Mouse (Mus musculus) C2C12 (cell line): ENCODE data around the gene Gm10663. TPM values are rescaled to one million over a fixed set of nuclear protein-coding genes. Genes with fewer than 3 reads are reported as not detected.

ENCODE experiments used
- H3K27me3 ChIP-seq: one replicate; pipeline ENCODE4 v1.6.1; 2011; ENCODE audit not compliant: control insufficient read depth, insufficient read depth, insufficient read length
- H3K36me3 ChIP-seq: one replicate; pipeline ENCODE4 v1.6.1; 2011; ENCODE audit not compliant: control insufficient read depth, insufficient read depth
- H3K4me3 ChIP-seq: one replicate; pipeline ENCODE4 v1.5.1; 2011; ENCODE audit warnings: mild to moderate bottlenecking, control low read depth; ENCODE audit not compliant: poor library complexity, insufficient read depth, severe bottlenecking
- H3K79me2 ChIP-seq: one replicate; pipeline ENCODE4 v1.6.1; 2011; ENCODE audit not compliant: control insufficient read depth, insufficient read depth
- H3K79me3 ChIP-seq: one replicate; pipeline ENCODE4 v1.6.1; 2011; ENCODE audit warnings: low read depth, control low read depth
- H3ac ChIP-seq: one replicate; pipeline ENCODE3; 2011; ENCODE audit warnings: low read depth; ENCODE audit not compliant: control insufficient read depth, insufficient read length
- CEBPB ChIP-seq: IDR thresholded peaks from one replicate; pipeline ENCODE4 v1.6.1; 2011; ENCODE audit warnings: low read depth, mild to moderate bottlenecking, control low read depth, moderate library complexity
- CTCF ChIP-seq: IDR thresholded peaks from one replicate; pipeline ENCODE4 v1.5.1; 2011; ENCODE audit not compliant: control insufficient read depth, insufficient read depth, insufficient read length
- FOSL1 ChIP-seq: IDR thresholded peaks from one replicate; pipeline ENCODE4 v1.8.0; 2011; ENCODE audit warnings: mild to moderate bottlenecking, low read length; ENCODE audit not compliant: poor library complexity, insufficient read depth, severe bottlenecking
- MAX ChIP-seq: IDR thresholded peaks from one replicate; pipeline ENCODE4 v1.6.1; 2011; ENCODE audit warnings: mild to moderate bottlenecking, control low read depth
- MYOD1 ChIP-seq: IDR thresholded peaks from one replicate; pipeline ENCODE4 v1.6.1; 2011; ENCODE audit warnings: low read depth; ENCODE audit not compliant: control insufficient read depth, insufficient read length
- MYOG ChIP-seq: IDR thresholded peaks from one replicate; pipeline ENCODE4 v1.6.1; 2011; ENCODE audit not compliant: control insufficient read depth, insufficient read length; ENCODE audit errors: extremely low read depth
- USF1 ChIP-seq: IDR thresholded peaks from one replicate; pipeline ENCODE4 v1.6.1; 2011; ENCODE audit warnings: low read depth, mild to moderate bottlenecking, control low read depth, moderate library complexity
- polyA plus RNA-seq: library from polyadenylated mRNA; unstranded; fragments of >200 nt; fragmentation: generic; extraction: Trizol; gene quantifications from one replicate; pipeline ENCODE4 v1.2.1, GENCODE M21; 2012; ENCODE audit warnings: missing spikeins

Gene Gm10663
- polyA plus RNA-seq, 1 experiment, result not detected

DNA sequence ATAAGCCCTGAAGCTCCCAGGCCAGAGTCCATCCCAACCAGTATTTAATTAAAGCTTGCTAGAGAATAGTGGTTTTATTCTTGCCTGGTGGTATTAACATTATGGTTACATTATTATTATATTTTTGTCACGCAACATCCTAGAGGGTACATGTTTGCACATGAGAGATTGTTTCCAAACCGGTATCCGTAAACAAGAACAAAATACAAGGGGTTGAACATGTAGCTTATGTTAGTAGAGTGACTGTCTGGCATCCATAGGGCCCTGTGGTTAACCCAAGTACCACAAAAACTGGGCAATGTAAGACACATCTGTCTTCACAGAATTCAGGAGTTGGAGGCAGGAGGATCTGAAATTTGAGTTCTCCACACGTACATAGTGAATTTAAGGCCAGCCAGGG, 7.8 kb upstream of the Gm10663 start:
- Histone ChIP-seq H3K79me3 (no peaks in the 10 kb centered on the region), H3K4me3 (no peak overlapping the region), H3ac (no peak overlapping the region), H3K79me2 (no peaks in the 10 kb centered on the region), H3K27me3 (no peaks in the 10 kb centered on the region), H3K36me3 (no peaks in the 10 kb centered on the region)
- TF ChIP-seq USF1, result no peak
- TF ChIP-seq CEBPB, result no peak
- no peak for TF ChIP-seq MAX
- TF ChIP-seq FOSL1, result no peak
- no peak for TF ChIP-seq MYOG
- TF ChIP-seq MYOD1, result no peak
- no peak for TF ChIP-seq CTCF

GRCm38 (mm10) chr8:65067694-65068472, 7.0 kb upstream of the Gm10663 start:
- Histone ChIP-seq H3K79me3 (no peaks in the 10 kb centered on the region), H3ac (no peak overlapping the region), H3K79me2 (no peaks in the 10 kb centered on the region), H3K36me3 (no peaks in the 10 kb centered on the region), H3K27me3 (no peaks in the 10 kb centered on the region), H3K4me3 (no peak overlapping the region)
- no peak for TF ChIP-seq FOSL1
- TF ChIP-seq MYOG, result no peak
- no peak for TF ChIP-seq USF1

DNA sequence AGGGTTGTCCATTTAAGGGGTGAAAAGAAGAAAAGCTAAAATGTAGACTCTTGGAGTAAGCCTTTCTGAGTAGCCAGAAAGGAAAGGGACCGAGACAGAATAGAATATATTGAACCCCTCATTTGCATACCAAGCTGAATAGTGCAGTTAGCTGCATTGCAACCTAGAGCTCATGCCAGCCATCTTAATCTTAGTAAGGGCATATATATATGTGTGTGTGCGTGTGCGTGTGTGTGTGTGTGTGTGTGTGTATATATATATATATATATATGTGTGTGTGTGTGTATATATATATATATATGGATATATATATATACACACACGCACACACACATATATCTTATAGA, 6.4 kb upstream of the Gm10663 start:
- no peaks in the 10 kb centered on the region for H3K79me3 ChIP-seq
- H3ac ChIP-seq, result no peak overlapping the region
- no peak overlapping the region for H3K4me3 ChIP-seq
- H3K36me3 ChIP-seq, result no peaks in the 10 kb centered on the region
- H3K27me3 ChIP-seq, result no peaks in the 10 kb centered on the region
- no peaks in the 10 kb centered on the region for H3K79me2 ChIP-seq
- TF ChIP-seq MYOD1 (no peak), CEBPB (no peak), MYOG (no peak), USF1 (no peak), MAX (no peak), CTCF (no peak), FOSL1 (no peak)

DNA sequence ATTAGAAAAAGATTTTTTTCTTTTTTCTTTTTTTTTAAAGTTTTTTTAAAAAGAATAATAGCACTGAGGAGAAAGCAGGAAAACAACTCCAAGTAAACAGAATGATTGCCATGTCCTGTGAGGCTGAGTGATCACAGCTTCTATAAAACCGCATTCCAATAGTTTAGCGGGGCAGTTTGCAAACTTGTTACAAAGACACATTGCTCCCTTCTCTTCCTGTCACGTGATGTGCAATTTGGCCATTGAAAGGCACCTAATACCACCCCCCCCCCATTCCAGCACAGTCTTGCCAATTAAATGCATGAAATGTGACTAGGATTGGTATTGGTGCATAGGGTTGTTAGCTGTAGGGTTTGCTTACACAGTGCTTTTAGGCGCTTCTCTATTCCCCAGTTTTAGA, 3.8 kb upstream of the Gm10663 start:
- H3K27me3 ChIP-seq, result no peaks in the 10 kb centered on the region
- TF ChIP-seq MYOD1 (no peak), FOSL1 (no peak), MAX (no peak), CEBPB (no peak), MYOG (no peak), USF1 (no peak), CTCF (no peak)
- H3K79me3 ChIP-seq, result no peaks in the 10 kb centered on the region
- no peaks in the 10 kb centered on the region for H3K79me2 ChIP-seq
- no peak overlapping the region for H3ac ChIP-seq
- H3K36me3 ChIP-seq, result no peaks in the 10 kb centered on the region
- no peak overlapping the region for H3K4me3 ChIP-seq

GRCm38 (mm10) chr8:65080731-65081130, 5.9 kb downstream of the Gm10663 start:
- no peaks in the 10 kb centered on the region for H3K27me3 ChIP-seq
- TF ChIP-seq USF1 (no peak), MAX (peak; percentile 17)
- H3K36me3 ChIP-seq, result no peaks in the 10 kb centered on the region
- H3K79me2 ChIP-seq, result no peaks in the 10 kb centered on the region
- H3ac ChIP-seq, result no peak overlapping the region
- no peak overlapping the region for H3K4me3 ChIP-seq
- H3K79me3 ChIP-seq, result no peaks in the 10 kb centered on the region

DNA sequence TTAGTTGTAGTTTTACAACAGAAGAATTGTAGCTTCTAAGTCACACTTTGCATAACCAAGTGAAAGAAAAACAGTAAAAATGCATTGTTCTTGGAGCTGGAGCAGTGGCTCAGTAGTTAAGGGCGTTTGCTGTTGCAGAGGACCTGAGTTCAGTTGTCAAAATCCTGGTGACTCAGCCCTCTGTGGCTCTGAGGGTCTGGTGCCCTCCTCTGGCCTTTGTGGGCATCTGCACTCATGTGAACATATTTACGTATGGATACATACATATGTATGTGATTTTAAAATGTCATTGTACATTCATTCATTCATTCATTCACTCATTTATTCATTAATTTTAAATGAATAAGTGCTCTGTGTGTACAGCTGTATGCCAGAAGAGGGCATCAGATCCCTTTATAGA, 10.8 kb downstream of the Gm10663 start:
- Histone ChIP-seq H3K79me3 (no peaks in the 10 kb centered on the region), H3K36me3 (no peaks in the 10 kb centered on the region), H3K27me3 (no peaks in the 10 kb centered on the region), H3K4me3 (no peak overlapping the region), H3K79me2 (no peaks in the 10 kb centered on the region), H3ac (no peak overlapping the region)
- TF ChIP-seq CEBPB, result no peak
- no peak for TF ChIP-seq FOSL1
- no peak for TF ChIP-seq MYOD1
- no peak for TF ChIP-seq MAX
- no peak for TF ChIP-seq CTCF
- no peak for TF ChIP-seq USF1
- no peak for TF ChIP-seq MYOG
